Mouse (Mus musculus): ENCODE measurements around the gene Tomm70a.

The Tomm70a gene

GRCm38 (mm10) chr16:57196590-57196989 lies 75.1 kb downstream of the Tomm70a start:
- no peak for DNase-seq

DNA sequence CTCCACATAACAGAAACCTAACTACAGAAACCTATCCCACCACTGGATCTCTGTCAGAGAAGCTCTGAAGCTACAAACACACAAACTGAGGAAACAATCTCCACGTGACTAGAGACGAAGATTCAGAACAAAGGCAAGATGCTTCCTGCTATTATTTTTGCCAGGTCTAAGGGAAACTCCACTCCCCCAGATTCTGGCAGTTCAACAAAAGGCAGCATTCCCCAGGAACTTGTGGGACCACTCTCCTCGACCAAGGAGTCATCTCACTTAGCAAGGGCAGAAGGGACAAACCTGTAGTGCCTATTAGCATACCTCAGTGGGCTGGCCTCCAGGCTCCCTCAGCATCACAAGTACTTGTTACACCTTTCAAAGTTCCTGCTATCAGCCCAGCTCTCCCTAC lies 75.8 kb downstream of the Tomm70a start:
- no peak for DNase-seq

All from B cell, adult 2 months (primary cell).